Mouse (Mus musculus): Measurements from ENCODE around the gene Slc37a3.

DNA sequence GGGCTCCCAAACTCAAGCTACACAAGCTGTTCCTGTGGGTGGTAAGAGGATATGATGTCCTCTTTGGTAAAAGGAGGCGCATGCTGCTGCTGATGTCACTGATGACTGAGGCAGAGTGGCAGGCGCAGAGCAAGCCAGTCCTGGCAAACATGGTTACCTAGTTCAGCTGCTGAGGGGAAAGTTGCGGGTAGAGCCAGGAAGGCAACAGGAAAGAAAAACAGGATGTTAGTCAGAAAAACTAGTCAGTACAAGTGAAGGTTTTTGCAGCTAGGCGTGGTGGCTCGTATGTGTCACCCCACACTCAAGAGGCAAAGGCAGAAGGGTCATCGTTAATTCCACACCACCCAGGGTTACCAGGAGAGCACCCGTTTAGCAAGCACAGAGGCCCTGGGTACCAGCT, 43.3 kb downstream of the Slc37a3 start:
- TF ChIP-seq CTCF (IDR thresholded peaks at IDR 0.05; ENCODE audit: borderline replicate concordance, control insufficient read depth, extremely low read depth, insufficient read depth, low read length, poor library complexity) (no peak), POLR2A (IDR thresholded peaks at IDR 0.05; ENCODE audit: control insufficient read depth, extremely low read depth, insufficient read depth, low read length, poor library complexity) (no peak)

Measured in thymus, adult 2 months (tissue).